Mouse (Mus musculus): Measurements from ENCODE around the gene Olfr525. TPM values are rescaled to one million over a fixed set of nuclear protein-coding genes. Genes with fewer than 3 reads are reported as not detected.

Olfr525 gene
- not detected in 2 replicates for polyA plus RNA-seq (2012; rRNA removed)

GRCm38 (mm10) chr7:140320558-140320957 lies at the start of gene Olfr525:
Olfr525 (plus strand) TSS chr7:140320858.

GRCm38 (mm10) chr7:140333717-140334116 lies 13.1 kb downstream of the Olfr525 start, which contains the start of gene Olfr527:
Olfr527 (plus strand) TSS chr7:140334017.

GRCm38 (mm10) chr7:140361571-140361970 lies 40.9 kb downstream of the Olfr525 start, which contains the start of gene Olfr60:
Olfr60 (minus strand) TSS chr7:140361671.

GRCm38 (mm10) chr7:140376231-140376630 lies 55.6 kb downstream of the Olfr525 start, which contains the start of gene Olfr530:
Olfr530 (minus strand) TSS chr7:140376331.

Other genes with a start within 250 kb of the Olfr525 start
- gene Caly, start 238.3 kb upstream of the Olfr525 start, polyA plus RNA-seq (2012; rRNA removed): 41.3 and 47.0 TPM in 2 replicates
- gene Prap1, start 227.5 kb upstream of the Olfr525 start, polyA plus RNA-seq (2012; rRNA removed): 26.7 and 333 TPM in 2 replicates
- gene Fuom, start 218.4 kb upstream of the Olfr525 start, polyA plus RNA-seq (2012; rRNA removed): 71.6 and 73.8 TPM in 2 replicates
- gene Paox, start 205.1 kb upstream of the Olfr525 start, polyA plus RNA-seq (2012; rRNA removed): 14.5 and 23.8 TPM in 2 replicates
- gene Echs1, start 204.4 kb upstream of the Olfr525 start, polyA plus RNA-seq (2012; rRNA removed): 113 and 126 TPM in 2 replicates
- 24.4 and 25.1 TPM in 2 replicates for gene Mtg1, start 183.3 kb upstream of the Olfr525 start, polyA plus RNA-seq (2012; rRNA removed)
- gene Sprn, start 166.0 kb upstream of the Olfr525 start, polyA plus RNA-seq (2012; rRNA removed): 2.7 and 2.9 TPM in 2 replicates
- gene Olfr522, start 156.1 kb upstream of the Olfr525 start, polyA plus RNA-seq (2012; rRNA removed): not detected in 2 replicates
- not detected in 2 replicates for gene Olfr523, start 147.6 kb upstream of the Olfr525 start, polyA plus RNA-seq (2012; rRNA removed)
- not detected in 2 replicates for gene Olfr524, start 114.9 kb upstream of the Olfr525 start, polyA plus RNA-seq (2012; rRNA removed)
- 0.94 and 1.0 TPM in 2 replicates for gene Cd163l1, start 102.6 kb upstream of the Olfr525 start, polyA plus RNA-seq (2012; rRNA removed)
- 0.06 TPM in 1 of 2 replicates, not detected in the other for gene 5830411N06Rik, start 73.6 kb upstream of the Olfr525 start, polyA plus RNA-seq (2012; rRNA removed)
- not detected in 2 replicates for gene Olfr527, start 13.2 kb downstream of the Olfr525 start, polyA plus RNA-seq (2012; rRNA removed)
- 0.17 TPM in 1 of 2 replicates, not detected in the other for gene Olfr60, start 40.8 kb downstream of the Olfr525 start, polyA plus RNA-seq (2012; rRNA removed)
- not detected in 2 replicates for gene Olfr530, start 55.5 kb downstream of the Olfr525 start, polyA plus RNA-seq (2012; rRNA removed)
- gene Olfr531, start 82.1 kb downstream of the Olfr525 start, polyA plus RNA-seq (2012; rRNA removed): not detected in 2 replicates
- gene Olfr532, start 100.8 kb downstream of the Olfr525 start, polyA plus RNA-seq (2012; rRNA removed): not detected in 2 replicates
- gene Olfr533, start 142.5 kb downstream of the Olfr525 start, polyA plus RNA-seq (2012; rRNA removed): not detected in 2 replicates
- gene Olfr535, start 163.4 kb downstream of the Olfr525 start, polyA plus RNA-seq (2012; rRNA removed): not detected in 2 replicates
- gene Olfr536, start 186.5 kb downstream of the Olfr525 start, polyA plus RNA-seq (2012; rRNA removed): not detected in 2 replicates
- not detected in 2 replicates for gene Olfr538, start 247.0 kb downstream of the Olfr525 start, polyA plus RNA-seq (2012; rRNA removed)